Mouse (Mus musculus) adrenal gland, postnatal 14 days (tissue): ENCODE data around the gene Rnf31. TPM values are rescaled to one million over a fixed set of nuclear protein-coding genes. Genes with fewer than 3 reads are reported as not detected.

ENCODE experiments used
- DNase-seq: peaks from one replicate; pipeline ENCODE4 v3.0.0; 2021; ENCODE audit warnings: mixed read lengths
- long read RNA-seq, 2 experiments: library from polyadenylated mRNA; stranded (forward); transcript quantifications; one replicate each; pipeline ENCODE4 v2.0.0; 2021
- total RNA-seq: library from RNA; stranded (reverse); gene quantifications from 2 replicates; pipeline ENCODE4 v1.2.3, GENCODE M21; 2021

The Rnf31 gene
- 24.8 and 37.7 TPM in 2 replicates for total RNA-seq
- long read RNA-seq, experiment 1, partial matches to known transcripts, result 5 of 9 reads
- long read RNA-seq, experiment 1, other reads (novel, unspliced or antisense), result 2 of 9 reads
- long read RNA-seq, experiment 2, partial matches to known transcripts, result 1 of 9 reads
- long read RNA-seq, experiment 2, other reads (novel, unspliced or antisense), result 5 of 9 reads

DNA sequence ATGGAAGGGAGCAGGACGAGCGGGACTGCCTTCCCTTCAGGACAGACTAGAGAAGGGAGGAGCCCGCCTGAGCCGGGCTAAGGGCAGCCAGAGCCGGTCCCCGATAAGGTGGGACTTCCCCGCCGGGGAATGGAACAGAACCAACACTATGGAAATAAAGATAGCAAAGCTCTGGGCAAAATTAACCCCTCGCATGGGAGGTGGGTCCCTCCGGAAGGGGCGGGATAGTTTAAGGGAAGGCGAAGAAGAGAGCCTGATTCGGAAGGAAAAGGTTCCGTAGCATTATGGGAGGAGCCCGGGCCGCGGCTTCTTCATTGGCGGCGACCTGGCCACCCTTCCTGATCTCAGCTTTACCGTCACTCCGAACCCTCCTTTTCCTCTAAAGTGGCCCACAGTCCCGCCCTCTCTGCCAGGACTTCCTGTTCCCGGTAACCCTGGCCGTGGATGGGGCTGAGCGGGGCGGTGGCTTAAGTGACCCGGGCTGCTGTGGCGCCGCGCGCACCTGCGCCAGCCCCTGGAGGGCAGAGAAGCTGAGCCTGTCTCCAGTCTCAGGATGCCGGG lies at the start of gene Rnf31:
Gene Rnf31 (plus strand): TSS at position 378 of the 561 bp plus-strand sequence.
- peak; percentile 97 for DNase-seq

- no peak for DNase-seq
These were observed 49.2 kb upstream of the Rnf31 start for GRCm38 (mm10) chr14:55542268-55542667.

- DNase-seq, result no peak
These were observed 47.2 kb upstream of the Rnf31 start for GRCm38 (mm10) chr14:55544334-55544733.

- DNase-seq, result no peak
These were observed 41.3 kb upstream of the Rnf31 start for GRCm38 (mm10) chr14:55550191-55550590.

GRCm38 (mm10) chr14:55551347-55551746 lies 40.2 kb upstream of the Rnf31 start:
- no peak for DNase-seq

- no peak for DNase-seq
These were observed 39.7 kb upstream of the Rnf31 start for GRCm38 (mm10) chr14:55551794-55552193.

DNA sequence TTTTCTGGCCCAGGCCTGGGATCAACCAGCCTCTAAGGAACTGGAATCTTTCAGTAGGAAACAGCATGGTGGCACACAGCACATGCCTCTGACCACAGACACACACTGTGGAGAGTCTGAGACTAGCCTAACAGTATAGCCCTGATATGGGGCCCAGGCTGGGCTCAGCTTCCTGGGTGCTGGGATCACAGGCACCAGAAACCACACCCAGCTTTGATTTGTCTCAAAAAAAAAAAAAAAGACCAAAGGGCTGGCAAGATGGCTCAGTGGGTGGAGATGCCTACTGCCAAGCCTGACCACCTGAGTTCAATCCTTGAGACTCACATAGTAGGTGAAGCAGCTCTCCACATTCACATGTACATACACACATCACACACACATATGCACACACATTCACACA lies 36.9 kb upstream of the Rnf31 start:
- no peak for DNase-seq

- no peak for DNase-seq
These were observed 35.7 kb upstream of the Rnf31 start for GRCm38 (mm10) chr14:55555788-55556187.

DNA sequence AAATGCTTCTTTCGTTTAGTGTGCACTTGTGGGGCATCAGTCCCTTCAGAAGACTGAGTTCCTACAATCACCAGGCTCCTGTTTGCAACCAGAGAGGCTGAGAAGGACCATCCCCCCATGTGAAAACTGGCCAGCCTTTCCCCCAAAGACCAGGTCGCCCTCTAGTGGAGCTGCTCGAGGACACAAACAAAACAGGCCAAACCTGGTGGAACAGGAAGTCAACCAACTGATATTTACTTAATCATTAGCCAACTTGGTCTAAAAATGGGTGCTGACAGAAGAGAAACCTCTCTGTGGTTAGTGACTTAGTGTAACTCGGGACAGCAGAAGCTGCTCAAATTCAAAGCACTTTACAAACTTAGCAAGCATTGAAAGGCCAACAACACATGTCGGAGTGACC lies 34.5 kb upstream of the Rnf31 start:
- peak; percentile 92 for DNase-seq

DNA sequence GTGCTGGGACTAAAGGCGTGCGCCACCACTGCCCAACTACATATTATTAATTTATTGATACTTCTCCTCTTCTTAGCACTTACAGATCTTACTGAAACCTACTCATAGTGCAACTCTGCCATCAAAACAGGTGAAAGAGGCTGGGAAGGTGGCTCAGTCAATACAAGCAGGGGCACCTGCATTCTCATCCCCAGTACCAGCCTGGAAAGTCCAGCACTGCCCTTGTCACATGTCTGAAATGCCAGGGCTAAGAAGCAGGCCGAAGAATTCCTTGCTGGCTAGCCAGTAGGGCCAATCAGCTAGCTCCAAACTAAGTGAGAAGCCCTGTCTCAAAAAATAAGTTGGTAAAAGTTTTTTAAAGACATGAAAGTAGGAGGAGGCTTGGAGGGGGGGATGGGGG lies 33.9 kb upstream of the Rnf31 start:
- DNase-seq, result no peak

DNA sequence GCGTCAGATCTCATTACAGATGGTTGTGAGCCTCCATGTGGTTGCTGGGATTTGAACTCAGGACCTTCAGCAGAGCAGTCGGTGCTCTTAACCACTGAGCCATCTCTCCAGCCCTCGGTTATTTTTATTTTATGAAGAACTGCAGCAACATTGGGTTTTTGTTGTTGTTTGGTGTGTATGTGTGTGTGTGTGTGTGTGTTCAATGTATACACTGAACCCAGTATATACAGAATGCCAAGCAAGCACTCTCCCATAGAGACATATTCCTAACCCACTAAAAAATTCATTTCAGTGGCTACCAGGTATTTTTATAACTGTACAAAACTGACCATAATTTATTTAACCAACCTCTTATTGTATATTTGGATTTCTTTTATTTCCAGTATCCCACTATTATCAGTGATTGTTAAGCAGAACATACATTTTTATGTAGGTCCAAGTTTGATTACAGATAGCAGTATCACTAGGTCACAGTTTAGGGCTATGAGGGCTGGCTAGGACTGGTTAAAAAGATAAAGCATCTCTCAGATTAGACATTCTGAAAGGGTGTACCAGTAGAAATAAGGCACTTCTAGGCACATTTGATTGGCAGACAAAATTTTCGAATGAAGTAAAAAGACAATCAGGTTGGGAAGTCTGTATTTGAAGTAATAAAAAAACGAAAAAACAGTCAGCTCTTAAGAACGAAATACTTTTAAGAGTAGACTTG lies 32.6 kb upstream of the Rnf31 start:
- no peak for DNase-seq

GRCm38 (mm10) chr14:55559799-55560201 lies 31.7 kb upstream of the Rnf31 start, which contains the start of gene Dcaf11:
Dcaf11 (plus strand) TSS chr14:55560006.
- peak; percentile 96 for DNase-seq

GRCm38 (mm10) chr14:55560202-55561073 lies 31.1 kb upstream of the Rnf31 start, which contains the start of gene A730061H03Rik:
A730061H03Rik (minus strand) TSS chr14:55560406.
- DNase-seq, result peak; percentile 99

GRCm38 (mm10) chr14:55561860-55562259 lies 29.6 kb upstream of the Rnf31 start:
- no peak for DNase-seq

DNA sequence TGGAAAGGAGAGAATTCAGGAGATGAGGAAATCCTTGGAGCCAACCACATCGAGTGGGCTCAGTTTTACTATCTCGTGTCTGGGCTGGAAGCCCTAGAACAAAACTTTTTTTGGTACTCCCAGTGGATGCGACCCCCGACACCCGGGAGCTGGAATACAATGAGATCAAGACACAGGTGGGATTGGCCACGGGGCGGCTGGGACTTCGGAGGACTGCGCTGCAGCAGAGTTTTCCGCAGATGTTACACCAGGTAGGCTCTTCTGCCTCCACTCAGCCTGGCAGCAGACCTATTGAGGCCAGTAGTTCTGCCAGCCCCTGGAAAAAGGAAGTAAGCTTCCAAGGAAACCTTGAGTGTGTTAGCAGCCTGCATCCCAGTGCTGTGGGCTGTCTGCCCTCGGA lies 28.3 kb upstream of the Rnf31 start:
- DNase-seq, result no peak

DNA sequence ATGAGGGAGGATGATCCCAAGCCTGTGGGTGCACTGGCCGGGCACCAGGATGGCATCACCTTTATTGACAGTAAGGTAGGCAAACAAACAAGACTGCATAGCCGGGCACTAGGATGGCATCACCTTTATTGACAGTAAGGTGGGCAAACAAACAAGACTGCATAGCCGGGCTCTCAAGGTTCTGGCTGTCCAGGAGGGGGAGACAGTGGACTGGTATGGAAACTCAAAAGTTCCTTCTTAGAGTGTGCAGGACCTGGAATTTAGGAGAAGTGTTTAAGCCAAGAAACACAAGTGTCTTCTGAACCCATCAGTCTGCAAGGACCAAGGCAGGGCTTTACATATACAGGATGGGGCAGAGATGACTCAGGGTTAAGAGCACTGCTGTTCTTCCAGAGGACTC lies 25.8 kb upstream of the Rnf31 start:
- no peak for DNase-seq

DNA sequence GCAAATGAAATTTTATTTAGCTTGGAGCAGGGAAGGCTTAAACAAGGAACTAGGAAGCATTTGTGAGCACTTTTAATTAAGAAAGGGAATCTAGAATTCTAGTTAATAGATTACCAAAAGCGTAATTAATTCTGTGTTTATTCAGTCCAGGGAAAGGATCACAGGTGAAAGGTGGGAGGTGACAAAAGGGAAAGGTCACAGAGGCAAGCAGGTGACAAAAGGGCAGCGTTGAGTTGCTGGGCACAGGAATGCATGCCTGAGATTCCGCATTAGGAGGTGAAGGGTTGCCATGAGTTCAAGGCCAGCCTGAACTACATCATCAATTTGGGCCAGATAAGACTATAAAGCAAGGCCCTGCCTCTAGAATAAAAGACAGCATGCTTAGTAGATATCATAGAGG lies 24.0 kb upstream of the Rnf31 start:
- no peak for DNase-seq

- DNase-seq, result no peak
These were observed 20.9 kb upstream of the Rnf31 start for GRCm38 (mm10) chr14:55570588-55570987.

DNA sequence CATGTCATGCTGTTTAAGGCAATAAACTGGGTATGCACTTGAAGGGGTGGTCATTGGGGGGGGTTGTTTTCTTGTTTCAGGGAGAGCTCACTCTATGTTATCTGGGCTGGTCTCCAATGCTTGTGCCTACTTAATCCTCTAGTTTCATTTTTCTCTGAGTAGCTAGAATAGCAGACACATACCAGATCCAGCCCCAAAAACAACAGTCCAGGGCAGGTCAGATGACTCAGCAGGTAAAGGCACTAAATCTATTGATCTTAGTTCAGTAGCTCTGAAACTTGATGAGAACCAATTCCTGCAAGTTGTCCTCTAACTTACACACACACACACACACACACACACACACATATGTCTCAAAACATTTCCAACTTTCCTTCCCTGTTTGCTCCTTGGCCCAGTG lies 19.7 kb upstream of the Rnf31 start:
- no peak for DNase-seq

DNA sequence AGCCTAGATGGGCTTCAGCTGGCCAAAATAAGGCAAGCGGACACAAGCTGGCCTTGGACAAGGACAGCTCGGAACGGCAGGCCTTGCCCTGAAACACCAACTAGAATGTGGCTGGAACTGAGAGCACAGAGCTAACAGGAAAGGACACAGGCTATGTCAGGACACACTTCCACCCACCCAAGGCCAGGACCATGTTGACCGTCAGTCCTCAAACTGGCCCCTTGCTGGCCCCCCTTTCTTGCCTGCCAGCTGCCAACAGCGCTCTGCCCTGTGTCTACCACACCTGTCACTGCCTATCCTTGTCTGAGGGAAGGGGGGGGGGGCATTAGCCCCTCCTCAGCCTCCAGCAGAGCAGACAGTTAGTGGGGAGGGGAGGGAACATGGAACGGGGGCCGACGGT lies 16.2 kb upstream of the Rnf31 start, which contains the start of gene Fitm1:
Gene Fitm1 (plus strand): TSS at position 316 of the 400 bp plus-strand sequence.
- peak; percentile 50 for DNase-seq

DNA sequence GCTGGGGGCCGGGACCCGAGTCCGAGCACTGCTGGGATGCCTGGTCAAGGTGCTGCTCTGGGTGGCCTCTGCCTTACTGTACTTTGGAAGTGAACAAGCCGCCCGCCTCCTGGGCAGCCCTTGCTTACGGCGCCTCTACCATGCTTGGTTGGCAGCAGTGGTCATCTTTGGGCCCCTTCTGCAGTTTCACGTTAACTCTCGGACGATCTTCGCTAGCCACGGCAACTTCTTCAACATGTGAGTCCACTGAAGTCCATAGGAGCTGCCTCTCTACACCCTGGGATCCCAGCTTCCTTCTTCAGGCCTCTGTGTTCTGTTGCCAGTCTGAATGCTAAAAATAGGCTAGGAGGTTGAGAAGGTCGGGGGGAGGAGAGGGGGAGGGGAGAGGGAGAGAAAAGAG lies 15.8 kb upstream of the Rnf31 start:
- DNase-seq, result no peak

DNA sequence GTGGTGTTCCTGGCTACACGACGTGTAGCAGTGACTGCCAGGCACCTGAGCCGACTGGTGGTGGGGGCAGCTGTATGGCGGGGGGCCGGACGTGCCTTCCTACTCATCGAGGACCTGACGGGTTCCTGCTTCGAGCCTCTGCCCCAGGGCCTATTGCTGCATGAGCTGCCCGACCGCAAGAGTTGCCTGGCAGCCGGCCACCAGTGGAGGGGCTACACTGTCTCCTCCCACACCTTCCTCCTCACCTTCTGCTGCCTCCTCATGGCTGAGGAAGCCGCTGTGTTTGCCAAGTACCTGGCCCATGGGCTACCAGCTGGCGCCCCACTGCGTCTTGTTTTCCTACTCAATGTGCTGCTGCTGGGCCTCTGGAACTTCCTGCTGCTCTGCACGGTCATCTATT lies 15.1 kb upstream of the Rnf31 start:
- DNase-seq, result no peak
